Mouse (Mus musculus): ENCODE results near the gene Slc25a28.

DNA sequence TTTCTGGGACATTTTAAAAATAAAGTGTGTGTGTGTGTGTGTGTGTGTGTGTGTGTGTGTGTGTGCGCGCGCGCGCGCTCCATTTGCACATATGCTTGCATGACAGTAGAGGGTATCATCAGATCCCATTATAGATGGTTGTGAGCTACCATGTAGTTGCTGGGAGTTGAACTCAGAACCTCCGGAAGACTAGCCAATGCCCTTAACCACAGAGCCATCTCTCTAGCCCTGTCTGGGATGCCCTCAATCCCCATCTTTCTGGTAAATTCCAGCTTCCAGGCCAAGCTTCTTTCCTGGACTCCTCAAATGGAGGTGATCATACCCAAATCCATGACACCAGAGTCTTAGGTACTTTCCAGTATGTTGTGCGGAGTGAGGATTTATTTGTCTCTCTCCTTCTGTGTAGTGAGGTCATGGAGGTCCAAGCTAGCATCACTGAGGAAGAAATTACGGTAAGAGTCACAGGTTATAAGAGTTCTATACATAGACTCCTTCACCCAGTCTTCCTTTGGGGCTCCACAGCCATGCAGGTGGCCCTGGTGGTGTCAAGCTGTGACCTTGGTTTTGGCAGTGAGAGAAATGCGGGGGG is 56.8 kb downstream of the Slc25a28 start:
- TF ChIP-seq CTCF (IDR thresholded peaks at IDR 0.05) (no peak), EP300 (IDR thresholded peaks at IDR 0.05) (no peak)
